Mouse (Mus musculus) intestine, postnatal 0 days (tissue): ENCODE data around the gene Mpdu1. TPM values are rescaled to one million over a fixed set of nuclear protein-coding genes. Genes with fewer than 3 reads are reported as not detected.
"Not testable (repeated sequence)": the region's sequence is repeated elsewhere in the genome, so short reads cannot be mapped to it uniquely, and the experiment has no call there.

Source experiments
- ATAC-seq: fragments of 200-750 bp; cut with Nextera tagmentation; 2 replicates; pipeline ENCODE4 v1.8.0; 2017; ENCODE audit warnings: mild to moderate bottlenecking, moderate TSS enrichment, moderate library complexity
- H3K27ac ChIP-seq: fragments of 300-500 bp; sonication (generic); 2 replicates; pipeline ENCODE4 v1.5.1; 2014; ENCODE audit warnings: mild to moderate bottlenecking, low read depth, low read length, moderate library complexity
- H3K27me3 ChIP-seq: fragments of 300-500 bp; sonication (generic); replicated peaks from 2 replicates; pipeline ENCODE4 v1.6.1; 2014; ENCODE audit warnings: low read length, mixed read lengths; ENCODE audit not compliant: control insufficient read depth, insufficient read depth
- H3K36me3 ChIP-seq: fragments of 300-500 bp; sonication (generic); 2 replicates; pipeline ENCODE4 v1.6.1; 2014; ENCODE audit warnings: mild to moderate bottlenecking, moderate library complexity; ENCODE audit not compliant: control insufficient read depth, insufficient read depth
- H3K4me1 ChIP-seq: fragments of 300-500 bp; sonication (generic); replicated peaks from 2 replicates; pipeline ENCODE4 v1.6.1; 2014; ENCODE audit warnings: antibody characterized with exemption, low read length, mixed read lengths; ENCODE audit not compliant: control insufficient read depth, insufficient read depth
- H3K4me2 ChIP-seq: fragments of 300-500 bp; sonication (generic); replicated peaks from 2 replicates; pipeline ENCODE4 v1.6.1; 2014; ENCODE audit warnings: low read depth, mild to moderate bottlenecking, moderate library complexity
- H3K4me3 ChIP-seq: fragments of 300-500 bp; sonication (generic); 2 replicates; pipeline ENCODE4 v1.5.1; 2014; ENCODE audit warnings: low read depth, low read length
- H3K9ac ChIP-seq: fragments of 300-500 bp; sonication (generic); 2 replicates; pipeline ENCODE4 v1.6.1; 2014; ENCODE audit warnings: mild to moderate bottlenecking, low read depth, low read length
- H3K9me3 ChIP-seq: fragments of 300-500 bp; sonication (generic); 2 replicates; pipeline ENCODE4 v1.6.1; 2016; ENCODE audit warnings: mixed run types; ENCODE audit not compliant: control insufficient read depth
- CTCF ChIP-seq: sonication (generic); IDR thresholded peaks from 2 replicates; pipeline ENCODE4 v1.5.1; 2016; ENCODE audit warnings: low read depth, mild to moderate bottlenecking, control low read depth, antibody characterized with exemption, moderate library complexity
- WGBS: fragments of 180-500 bp; shearing (Covaris S2); extraction: QIAGEN DNeasy Blood & Tissue Kit; methylation state at CpG from one replicate; pipeline ENCODE4 v1.1.7; 2014; 5-methylcytosine and 5-hydroxymethylcytosine counted together
- polyA plus RNA-seq: library from polyadenylated mRNA; unstranded; fragments of >200 nt; fragmentation: Nextera tagmentation; extraction: Ambion mirVana; gene quantifications from 2 replicates; pipeline ENCODE4 v1.2.1, GENCODE M21; 2015

Mpdu1 gene
- polyA plus RNA-seq, 1 experiment from 2014 or later, result 96.6 TPM

- WGBS, result 90% methylated on average over 4 of the region's 4 CpGs
- Histone ChIP-seq H3K4me2 (no peak overlapping the region), H3K9me3 (no peaks in the 10 kb centered on the region), H3K36me3 (no peaks in the 10 kb centered on the region), H3K4me3 (no peak overlapping the region), H3K27me3 (no peaks in the 10 kb centered on the region), H3K4me1 (no peaks in the 10 kb centered on the region), H3K27ac (no peak overlapping the region), H3K9ac (no peak overlapping the region)
- no peak for TF ChIP-seq CTCF
- no peak for ATAC-seq
These were observed 45.0 kb upstream of the Mpdu1 start for GRCm38 (mm10) chr11:69707480-69707847.

- Histone ChIP-seq H3K4me3 (no peak overlapping the region), H3K4me2 (no peak overlapping the region), H3K27me3 (no peaks in the 10 kb centered on the region), H3K9me3 (no peaks in the 10 kb centered on the region), H3K9ac (no peak overlapping the region), H3K36me3 (no peaks in the 10 kb centered on the region), H3K27ac (no peak overlapping the region), H3K4me1 (no peaks in the 10 kb centered on the region)
- 0 out of 2 replicates have a peak, but pooled peaks have one; percentile 13 for TF ChIP-seq CTCF
- no peak for ATAC-seq
- WGBS, result 57% methylated on average over 6 of the region's 6 CpGs
These were observed 44.5 kb upstream of the Mpdu1 start for GRCm38 (mm10) chr11:69706775-69707479.

- no peak overlapping the region for H3K9ac ChIP-seq
- no peak for ATAC-seq
- no peaks in the 10 kb centered on the region for H3K36me3 ChIP-seq
- no peaks in the 10 kb centered on the region for H3K9me3 ChIP-seq
- no peak overlapping the region for H3K4me3 ChIP-seq
- 22% methylated on average over 2 of the region's 2 CpGs for WGBS
- H3K4me2 ChIP-seq, result no peak overlapping the region
- TF ChIP-seq CTCF, result no peak
- H3K27ac ChIP-seq, result no peak overlapping the region
- no peaks in the 10 kb centered on the region for H3K4me1 ChIP-seq
- H3K27me3 ChIP-seq, result no peaks in the 10 kb centered on the region
These were observed 42.2 kb upstream of the Mpdu1 start for GRCm38 (mm10) chr11:69704613-69705010.

DNA sequence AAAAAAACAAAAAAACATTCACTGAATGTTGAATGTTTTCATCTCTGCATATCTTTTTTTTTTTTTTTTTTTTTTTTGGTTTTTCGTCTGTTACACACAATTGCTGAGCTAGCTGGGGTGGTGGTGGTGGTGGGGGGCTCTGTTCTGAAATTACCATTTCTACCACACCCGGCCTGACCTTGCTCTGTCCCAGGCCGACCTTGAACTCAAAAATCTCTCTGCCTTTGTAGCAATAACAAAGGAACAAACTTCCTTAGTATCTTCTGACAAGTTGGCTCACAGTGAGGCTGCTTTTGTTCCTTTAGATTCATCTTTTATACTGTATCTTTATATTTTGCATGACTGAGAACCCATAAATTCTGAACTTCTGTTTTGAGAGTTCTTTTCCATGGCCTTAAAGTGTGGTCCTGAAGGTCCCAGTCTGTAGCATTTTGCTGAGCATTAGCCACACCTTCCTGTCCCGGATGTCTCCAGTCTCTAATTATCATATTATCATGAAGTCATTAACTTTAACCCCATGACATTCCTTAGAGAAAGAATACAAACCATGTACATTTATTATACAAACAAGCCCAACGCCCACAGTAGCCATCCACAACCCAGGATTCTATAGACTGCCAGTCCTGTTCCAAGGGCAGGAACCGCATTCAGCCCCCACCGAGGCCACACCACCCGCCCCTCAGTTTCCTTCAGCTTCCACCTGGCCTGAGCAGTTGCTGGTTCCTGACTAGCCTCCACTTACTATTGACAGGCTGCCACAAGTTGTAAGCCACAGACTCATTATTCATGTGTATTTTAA is 41.6 kb upstream of the Mpdu1 start:
- H3K4me3 ChIP-seq, result no peak overlapping the region
- ATAC-seq, result no peak
- WGBS, result 56% methylated on average over 8 of the region's 8 CpGs
- H3K4me1 ChIP-seq, result no peaks in the 10 kb centered on the region
- no peaks in the 10 kb centered on the region for H3K9me3 ChIP-seq
- no peaks in the 10 kb centered on the region for H3K27me3 ChIP-seq
- no peak for TF ChIP-seq CTCF
- H3K36me3 ChIP-seq, result no peaks in the 10 kb centered on the region
- no peak overlapping the region for H3K4me2 ChIP-seq
- no peak overlapping the region for H3K27ac ChIP-seq
- H3K9ac ChIP-seq, result no peak overlapping the region

DNA sequence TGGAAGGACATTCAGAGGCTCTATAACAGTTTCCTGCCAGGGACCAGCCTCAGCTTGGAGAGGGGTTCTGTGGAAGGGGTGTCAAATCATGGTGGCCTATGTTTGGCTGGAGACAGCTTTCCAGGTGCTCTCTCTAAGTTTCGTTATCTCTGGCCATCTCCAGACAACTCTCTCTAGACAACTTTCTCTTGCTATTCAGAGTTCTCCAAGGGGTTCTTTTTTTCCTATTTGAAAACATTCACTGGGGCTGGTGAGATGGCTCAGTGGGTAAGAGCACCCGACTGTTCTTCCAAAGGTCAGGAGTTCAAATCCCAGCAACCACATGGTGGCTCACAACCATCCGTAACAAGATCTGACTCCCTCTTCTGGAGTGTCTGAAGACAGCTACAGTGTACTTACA is 40.9 kb upstream of the Mpdu1 start:
- H3K9me3 ChIP-seq, ATAC-seq, H3K27ac ChIP-seq, H3K9ac ChIP-seq, H3K4me2 ChIP-seq, H3K36me3 ChIP-seq, H3K27me3 ChIP-seq, H3K4me3 ChIP-seq, H3K4me1 ChIP-seq: not testable (repeated sequence)
- 84% methylated on average over 2 of the region's 3 CpGs for WGBS

DNA sequence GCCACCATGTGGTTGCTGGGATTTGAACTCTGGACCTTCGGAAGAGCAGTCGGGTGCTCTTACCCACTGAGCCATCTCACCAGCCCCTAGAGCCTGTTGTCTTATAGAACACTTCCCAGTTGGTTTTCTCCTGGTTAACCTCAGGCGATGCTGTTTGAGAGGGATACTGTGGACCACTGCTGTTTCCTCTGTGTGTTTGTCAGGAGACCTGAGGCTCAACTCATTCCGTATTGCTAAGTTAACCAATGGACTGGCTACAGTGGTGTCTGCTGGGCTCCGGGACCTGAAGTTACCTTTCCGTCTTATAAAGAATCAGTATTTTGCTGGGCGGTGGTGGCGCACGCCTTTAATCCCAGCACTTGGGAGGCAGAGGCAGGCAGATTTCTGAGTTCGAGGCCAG is 40.4 kb upstream of the Mpdu1 start:
- WGBS, result 91% methylated on average over 10 of the region's 10 CpGs

More for the DNA sequence above, 40.4 kb upstream of the Mpdu1 start:
- H3K4me1 ChIP-seq, H3K4me3 ChIP-seq, H3K9ac ChIP-seq, H3K36me3 ChIP-seq, H3K27ac ChIP-seq, H3K4me2 ChIP-seq, H3K27me3 ChIP-seq, ATAC-seq, H3K9me3 ChIP-seq: not testable (repeated sequence)
